Mouse (Mus musculus): ENCODE data around the gene Gm20388. TPM values are rescaled to one million over a fixed set of nuclear protein-coding genes. Genes with fewer than 3 reads are reported as not detected.

Gene Gm20388
- polyA plus RNA-seq, 1 experiment from 2014 or later, result 7.4 TPM

DNA sequence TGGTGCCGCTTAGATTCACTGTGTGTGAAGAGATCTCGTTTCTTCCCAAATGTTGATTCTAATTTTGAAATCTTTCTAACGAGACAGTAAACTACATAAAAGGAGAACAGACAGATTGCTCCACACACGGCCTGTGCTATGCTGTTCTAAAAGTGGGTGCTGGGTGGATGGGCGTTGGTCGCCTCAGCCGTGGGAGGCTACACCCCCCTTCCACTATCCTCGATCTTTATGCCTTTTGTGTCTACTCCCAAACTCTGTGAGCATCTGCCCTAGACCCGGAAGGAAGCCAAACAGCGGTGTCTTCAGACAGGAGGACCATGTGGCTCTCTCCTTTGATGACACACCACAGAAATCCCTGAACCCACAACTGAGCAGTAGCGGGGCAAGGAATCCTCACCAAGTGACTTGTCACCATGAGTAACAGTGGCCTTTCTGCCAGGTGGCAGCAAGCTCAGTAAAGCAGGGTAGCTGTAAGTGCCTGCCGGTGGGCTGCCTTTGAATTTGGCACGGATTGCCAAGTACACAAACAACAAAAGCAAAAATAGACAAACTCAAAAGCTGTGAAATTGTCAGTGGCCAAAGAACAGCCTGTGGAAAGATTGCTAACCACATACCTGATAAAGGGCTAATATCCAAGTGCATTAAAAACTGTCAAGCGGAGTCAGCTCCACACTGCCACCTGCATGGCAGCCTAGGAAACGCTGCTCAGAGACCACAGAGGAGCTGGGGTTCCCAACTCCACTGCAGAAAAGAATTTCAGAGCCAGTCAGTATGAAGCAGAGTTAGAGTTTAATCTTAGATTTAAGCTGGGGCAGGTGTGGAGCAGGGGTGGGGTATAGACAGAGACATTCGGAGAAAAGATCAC, 3858.1 kb downstream of the Gm20388 start:
- Histone ChIP-seq H3K27me3 (ENCODE audit: control insufficient read depth, insufficient read depth, low read length) (no peaks in the 10 kb centered on the region), H3K9ac (ENCODE audit: low read length) (no peak overlapping the region), H3K9me3 (replicated peaks; ENCODE audit: control insufficient read depth, low read length) (no peaks in the 10 kb centered on the region), H3K4me3 (replicated peaks; ENCODE audit: low read length) (no peak overlapping the region), H3K4me2 (ENCODE audit: low read depth, low read length) (no peak overlapping the region), H3K4me1 (ENCODE audit: control insufficient read depth, insufficient read depth, low read length) (peaks cover 4% of the 10 kb centered on the region), H3K27ac (ENCODE audit: low read length) (no peak overlapping the region), H3K36me3 (ENCODE audit: control insufficient read depth, insufficient read depth, low read length) (no peaks in the 10 kb centered on the region)
- WGBS, result 62% methylated on average over 16 of the region's 16 CpGs
- ATAC-seq (ENCODE audit: insufficient read depth, low FRiP score), result no peak

DNA sequence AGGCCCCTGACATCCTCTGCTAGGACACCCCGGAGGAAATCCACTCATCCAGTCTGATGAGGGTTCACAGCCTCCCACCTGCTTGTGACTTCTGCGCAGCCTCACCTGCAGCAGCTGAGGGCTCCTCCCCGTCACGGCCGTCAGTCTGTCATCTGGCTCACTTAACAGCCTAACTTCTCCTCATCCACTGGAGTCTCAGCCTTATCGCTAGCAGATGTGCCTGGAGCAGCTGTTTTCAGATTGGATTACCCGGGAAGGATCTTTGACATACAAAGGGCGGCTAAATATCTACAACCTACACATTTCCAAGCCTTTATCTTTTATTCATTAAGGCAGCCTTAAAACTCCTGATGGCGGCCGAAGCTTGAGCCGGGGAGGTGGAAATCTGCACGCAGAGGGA, 3862.8 kb downstream of the Gm20388 start:
- Histone ChIP-seq H3K9me3 (replicated peaks; ENCODE audit: control insufficient read depth, low read length) (no peaks in the 10 kb centered on the region), H3K27me3 (ENCODE audit: control insufficient read depth, insufficient read depth, low read length) (no peaks in the 10 kb centered on the region), H3K27ac (ENCODE audit: low read length) (no peak overlapping the region), H3K4me2 (ENCODE audit: low read depth, low read length) (no peak overlapping the region), H3K9ac (ENCODE audit: low read length) (no peak overlapping the region), H3K4me1 (ENCODE audit: control insufficient read depth, insufficient read depth, low read length) (peaks cover 6% of the 10 kb centered on the region), H3K36me3 (ENCODE audit: control insufficient read depth, insufficient read depth, low read length) (no peaks in the 10 kb centered on the region), H3K4me3 (replicated peaks; ENCODE audit: low read length) (no peak overlapping the region)
- 59% methylated on average over 12 of the region's 12 CpGs for WGBS
- no peak for ATAC-seq (ENCODE audit: insufficient read depth, low FRiP score)

DNA sequence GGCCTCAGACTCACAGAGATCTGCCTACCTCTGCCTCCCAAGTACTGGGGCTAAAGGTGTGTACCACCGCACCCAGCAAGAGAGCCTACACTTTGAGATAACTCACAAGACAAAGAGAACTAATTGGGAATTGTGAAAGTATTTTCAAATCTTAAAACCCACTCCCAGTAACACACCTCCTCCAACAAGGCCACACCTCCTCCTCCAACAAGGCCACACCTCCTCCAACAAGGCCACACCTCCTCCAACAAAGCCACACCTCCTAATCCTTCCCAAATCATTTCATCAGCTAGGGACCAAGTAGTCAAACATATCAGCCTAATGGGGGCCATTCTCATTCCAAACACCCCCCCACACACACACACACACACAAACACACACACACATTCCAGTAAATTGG, 3863.8 kb downstream of the Gm20388 start:
- H3K36me3 ChIP-seq (ENCODE audit: control insufficient read depth, insufficient read depth, low read length), result no peaks in the 10 kb centered on the region
- H3K27me3 ChIP-seq (ENCODE audit: control insufficient read depth, insufficient read depth, low read length), result no peaks in the 10 kb centered on the region
- no peak for ATAC-seq (ENCODE audit: insufficient read depth, low FRiP score)
- H3K9ac ChIP-seq (ENCODE audit: low read length), result no peak overlapping the region
- no peak overlapping the region for H3K27ac ChIP-seq (ENCODE audit: low read length)
- WGBS, result 92% methylated on average over 1 of the region's 1 CpGs
- no peak overlapping the region for H3K4me3 ChIP-seq (replicated peaks; ENCODE audit: low read length)
- peaks cover 6% of the 10 kb centered on the region for H3K4me1 ChIP-seq (ENCODE audit: control insufficient read depth, insufficient read depth, low read length)
- no peaks in the 10 kb centered on the region for H3K9me3 ChIP-seq (replicated peaks; ENCODE audit: control insufficient read depth, low read length)
- H3K4me2 ChIP-seq (ENCODE audit: low read depth, low read length), result no peak overlapping the region

DNA sequence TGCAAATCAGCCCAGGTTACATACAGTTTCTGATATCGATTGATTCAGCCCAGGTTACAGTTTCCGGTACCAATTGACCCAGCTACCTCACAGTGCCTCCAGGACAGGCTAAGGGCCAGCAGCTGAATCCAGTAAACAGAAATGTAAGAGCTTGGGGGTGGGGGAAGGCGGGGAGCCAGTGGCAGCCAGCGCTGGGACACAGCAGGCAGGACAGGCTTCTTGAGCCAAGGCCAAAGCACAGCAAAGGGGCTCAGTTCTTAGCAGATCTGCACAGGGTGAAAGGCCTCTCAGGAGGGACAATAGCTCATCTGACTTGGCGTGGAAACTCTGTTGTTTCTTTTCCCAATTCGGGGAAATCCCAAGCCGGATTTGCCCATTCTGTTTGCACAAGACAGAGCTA, 3866.7 kb downstream of the Gm20388 start:
- Histone ChIP-seq H3K9me3 (replicated peaks; ENCODE audit: control insufficient read depth, low read length) (no peaks in the 10 kb centered on the region), H3K27me3 (ENCODE audit: control insufficient read depth, insufficient read depth, low read length) (no peaks in the 10 kb centered on the region), H3K4me1 (ENCODE audit: control insufficient read depth, insufficient read depth, low read length) (peaks cover 17% of the 10 kb centered on the region), H3K4me2 (ENCODE audit: low read depth, low read length) (no peak overlapping the region), H3K4me3 (replicated peaks; ENCODE audit: low read length) (no peak overlapping the region), H3K9ac (ENCODE audit: low read length) (no peak overlapping the region), H3K36me3 (ENCODE audit: control insufficient read depth, insufficient read depth, low read length) (no peaks in the 10 kb centered on the region), H3K27ac (ENCODE audit: low read length) (no peak overlapping the region)
- ATAC-seq (ENCODE audit: insufficient read depth, low FRiP score), result no peak
- 35% methylated on average over 7 of the region's 7 CpGs for WGBS

DNA sequence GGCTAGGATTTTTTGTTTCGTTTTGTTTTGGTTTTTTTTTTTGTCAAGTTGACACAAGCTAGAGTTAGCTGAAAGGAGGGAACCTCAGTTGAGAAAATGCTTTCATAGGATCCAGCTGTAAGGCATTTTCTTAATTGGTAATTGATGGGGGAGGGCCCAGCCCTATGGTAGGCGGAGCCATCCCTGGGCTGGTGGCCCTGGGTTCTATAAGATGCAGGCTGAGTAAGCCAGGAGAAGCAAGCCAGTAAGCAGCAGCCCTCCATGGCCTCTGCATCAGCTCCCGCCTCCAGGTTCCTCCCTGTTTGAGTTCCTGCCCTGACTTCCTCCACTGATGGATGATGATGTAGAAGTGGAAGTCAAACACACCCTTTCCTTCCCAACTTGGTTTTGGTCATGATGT, 3869.8 kb downstream of the Gm20388 start:
- WGBS, result 41% methylated on average over 3 of the region's 3 CpGs
- no peak for ATAC-seq (ENCODE audit: insufficient read depth, low FRiP score)
- H3K9me3 ChIP-seq (replicated peaks; ENCODE audit: control insufficient read depth, low read length), result no peaks in the 10 kb centered on the region
- no peak overlapping the region for H3K4me2 ChIP-seq (ENCODE audit: low read depth, low read length)
- H3K9ac ChIP-seq (ENCODE audit: low read length), result no peak overlapping the region
- no peaks in the 10 kb centered on the region for H3K27me3 ChIP-seq (ENCODE audit: control insufficient read depth, insufficient read depth, low read length)
- peaks cover 20% of the 10 kb centered on the region for H3K4me1 ChIP-seq (ENCODE audit: control insufficient read depth, insufficient read depth, low read length)
- H3K4me3 ChIP-seq (replicated peaks; ENCODE audit: low read length), result no peak overlapping the region
- no peaks in the 10 kb centered on the region for H3K36me3 ChIP-seq (ENCODE audit: control insufficient read depth, insufficient read depth, low read length)
- H3K27ac ChIP-seq (ENCODE audit: low read length), result no peak overlapping the region

DNA sequence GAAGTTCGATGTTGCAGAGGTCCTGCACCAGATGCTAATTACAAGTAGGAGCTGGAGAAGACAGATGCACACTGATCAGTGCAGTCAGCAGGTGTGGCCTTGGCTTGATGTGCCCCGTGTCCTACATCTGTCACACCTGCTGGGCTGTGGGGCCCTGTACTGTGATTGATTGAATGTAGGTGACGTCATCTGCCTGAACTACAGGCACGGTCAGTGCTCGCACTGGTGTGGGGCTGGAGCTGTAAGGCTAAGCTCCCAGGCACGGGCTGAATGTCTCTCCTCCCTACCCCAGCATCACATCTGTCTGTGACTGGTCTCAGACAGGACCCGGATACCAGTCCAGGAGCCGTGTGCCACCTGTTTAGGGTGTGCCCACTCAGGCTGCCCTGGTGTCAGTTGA, 3870.6 kb downstream of the Gm20388 start:
- 0 out of 2 replicates have a peak overlapping the region, but pooled peaks have one; percentile 11 for H3K27ac ChIP-seq (ENCODE audit: low read length)
- H3K36me3 ChIP-seq (ENCODE audit: control insufficient read depth, insufficient read depth, low read length), result no peaks in the 10 kb centered on the region
- H3K27me3 ChIP-seq (ENCODE audit: control insufficient read depth, insufficient read depth, low read length), result no peaks in the 10 kb centered on the region
- H3K4me3 ChIP-seq (replicated peaks; ENCODE audit: low read length), result no peak overlapping the region
- no peak overlapping the region; the same call in 1 of the 2 replicates for H3K9ac ChIP-seq (ENCODE audit: low read length)
- no peak overlapping the region for H3K4me2 ChIP-seq (ENCODE audit: low read depth, low read length)
- H3K9me3 ChIP-seq (replicated peaks; ENCODE audit: control insufficient read depth, low read length), result no peaks in the 10 kb centered on the region
- WGBS, result 18% methylated on average over 8 of the region's 8 CpGs
- peaks cover 20% of the 10 kb centered on the region for H3K4me1 ChIP-seq (ENCODE audit: control insufficient read depth, insufficient read depth, low read length)
- ATAC-seq (ENCODE audit: insufficient read depth, low FRiP score), result peak; percentile 51

DNA sequence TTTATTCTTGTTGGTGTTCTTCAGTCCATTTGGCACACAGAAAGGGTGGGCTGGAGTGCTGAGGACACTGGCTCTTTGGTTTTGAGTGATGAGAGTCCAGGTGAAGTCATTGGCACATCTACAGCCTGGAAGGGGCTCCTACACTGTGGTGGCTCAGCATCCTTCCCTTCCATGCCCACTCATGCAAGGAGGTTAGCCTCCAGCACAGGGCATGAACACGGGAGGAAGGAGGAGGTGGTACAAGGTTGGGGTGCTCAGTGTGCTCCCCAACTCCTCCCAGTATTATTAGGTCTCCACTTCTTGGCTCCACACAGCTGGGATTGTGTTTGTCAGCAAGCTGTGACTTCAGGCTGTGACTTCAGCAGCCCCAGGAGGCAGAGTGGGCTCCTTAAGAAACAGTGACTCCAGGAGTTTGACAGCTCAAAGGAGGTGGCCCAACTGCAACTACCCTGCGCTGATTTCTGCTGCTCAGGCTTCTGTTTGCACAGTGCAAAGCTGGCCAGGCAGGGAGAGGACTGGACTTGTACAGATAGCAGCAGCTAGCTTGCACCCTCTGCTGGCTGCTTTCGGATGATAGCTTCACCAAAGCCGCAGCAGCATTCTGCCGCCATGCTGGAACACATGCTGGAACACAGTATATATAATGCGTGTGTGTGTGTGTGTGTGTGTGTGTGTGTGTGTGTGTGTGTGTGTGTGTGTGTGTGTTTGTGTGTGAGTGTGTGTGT, 3873.0 kb downstream of the Gm20388 start:
- H3K9ac ChIP-seq (ENCODE audit: low read length), result 0 out of 2 replicates have a peak overlapping the region, but pooled peaks have one; percentile 34
- no peak overlapping the region for H3K4me2 ChIP-seq (ENCODE audit: low read depth, low read length)
- peak; percentile 82 for ATAC-seq (ENCODE audit: insufficient read depth, low FRiP score)
- no peaks in the 10 kb centered on the region for H3K36me3 ChIP-seq (ENCODE audit: control insufficient read depth, insufficient read depth, low read length)
- H3K27me3 ChIP-seq (ENCODE audit: control insufficient read depth, insufficient read depth, low read length), result no peaks in the 10 kb centered on the region
- WGBS, result 7% methylated on average over 6 of the region's 6 CpGs
- H3K9me3 ChIP-seq (replicated peaks; ENCODE audit: control insufficient read depth, low read length), result no peaks in the 10 kb centered on the region
- no peak overlapping the region for H3K4me3 ChIP-seq (replicated peaks; ENCODE audit: low read length)
- no peak overlapping the region for H3K27ac ChIP-seq (ENCODE audit: low read length)
- H3K4me1 ChIP-seq (ENCODE audit: control insufficient read depth, insufficient read depth, low read length), result peaks cover 21% of the 10 kb centered on the region; the same call in 1 of the 2 replicates

DNA sequence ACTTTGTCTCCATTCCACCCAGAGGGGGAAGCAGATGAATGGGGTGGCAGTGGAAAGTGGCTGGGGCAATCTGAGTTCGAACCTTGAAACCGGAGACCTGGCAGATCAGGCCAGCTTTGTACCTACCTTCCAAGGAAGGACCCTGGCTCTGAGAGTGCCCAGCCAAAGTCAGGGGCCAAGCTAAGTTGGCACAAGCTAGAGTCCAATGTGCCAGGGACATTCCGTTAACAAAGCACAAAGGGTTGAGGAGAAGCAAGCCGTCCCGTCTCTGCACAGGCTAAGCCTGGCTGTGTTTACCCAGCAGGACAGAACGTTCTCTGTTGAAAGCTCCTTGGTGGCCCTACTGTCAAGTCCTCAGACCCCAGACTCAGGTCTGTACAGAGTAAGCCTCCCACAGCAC, 3875.5 kb downstream of the Gm20388 start:
- H3K36me3 ChIP-seq (ENCODE audit: control insufficient read depth, insufficient read depth, low read length), result no peaks in the 10 kb centered on the region
- no peak for ATAC-seq (ENCODE audit: insufficient read depth, low FRiP score)

DNA sequence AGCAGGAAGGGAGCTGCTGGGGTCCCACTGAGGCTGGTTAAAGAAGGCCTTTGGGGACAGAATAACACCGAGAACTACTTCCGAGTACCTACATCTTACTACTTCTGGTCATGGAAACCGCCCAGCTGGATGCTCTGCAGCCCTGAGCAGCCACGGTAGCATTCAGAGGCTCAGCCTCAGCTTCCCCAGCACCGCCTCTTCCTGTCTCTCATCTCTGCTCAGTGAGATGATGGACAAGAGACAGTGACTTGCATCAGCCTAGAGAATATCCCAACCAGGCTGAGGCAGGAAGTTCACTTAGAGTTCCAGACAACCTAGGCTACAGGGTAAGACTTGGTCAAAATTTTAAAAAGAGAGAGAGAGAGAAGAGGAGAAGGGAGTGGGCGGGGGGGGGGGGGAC, 3876.0 kb downstream of the Gm20388 start:
- H3K9me3 ChIP-seq (replicated peaks; ENCODE audit: control insufficient read depth, low read length), result no peaks in the 10 kb centered on the region
- H3K36me3 ChIP-seq (ENCODE audit: control insufficient read depth, insufficient read depth, low read length), result no peaks in the 10 kb centered on the region
- H3K9ac ChIP-seq (ENCODE audit: low read length), result no peak overlapping the region
- no peaks in the 10 kb centered on the region for H3K27me3 ChIP-seq (ENCODE audit: control insufficient read depth, insufficient read depth, low read length)
- 74% methylated on average over 6 of the region's 6 CpGs for WGBS
- H3K27ac ChIP-seq (ENCODE audit: low read length), result no peak overlapping the region
- H3K4me3 ChIP-seq (replicated peaks; ENCODE audit: low read length), result no peak overlapping the region
- H3K4me2 ChIP-seq (ENCODE audit: low read depth, low read length), result no peak overlapping the region
- H3K4me1 ChIP-seq (ENCODE audit: control insufficient read depth, insufficient read depth, low read length), result peaks cover 10% of the 10 kb centered on the region; the same call in 1 of the 2 replicates
- ATAC-seq (ENCODE audit: insufficient read depth, low FRiP score), result no peak

More for the DNA sequence above, 3875.5 kb downstream of the Gm20388 start:
- no peak overlapping the region for H3K27ac ChIP-seq (ENCODE audit: low read length)
- peaks cover 14% of the 10 kb centered on the region; the same call in 1 of the 2 replicates for H3K4me1 ChIP-seq (ENCODE audit: control insufficient read depth, insufficient read depth, low read length)
- H3K9ac ChIP-seq (ENCODE audit: low read length), result no peak overlapping the region
- no peak overlapping the region for H3K4me3 ChIP-seq (replicated peaks; ENCODE audit: low read length)
- 68% methylated on average over 6 of the region's 6 CpGs for WGBS
- no peaks in the 10 kb centered on the region for H3K9me3 ChIP-seq (replicated peaks; ENCODE audit: control insufficient read depth, low read length)
- H3K4me2 ChIP-seq (ENCODE audit: low read depth, low read length), result no peak overlapping the region
- no peaks in the 10 kb centered on the region for H3K27me3 ChIP-seq (ENCODE audit: control insufficient read depth, insufficient read depth, low read length)
